Mouse (Mus musculus) layer of hippocampus, adult 18-20 months (tissue): Measurements from ENCODE around the gene Kcnj2. TPM values are rescaled to one million over a fixed set of nuclear protein-coding genes. Genes with fewer than 3 reads are reported as not detected.

Experiments used
- DNase-seq, 2 experiments: peaks; one replicate each; pipeline ENCODE4 v3.0.0; 2022; ENCODE audit warnings: low spot score in 2 of 2
- total RNA-seq, 2 experiments: library from RNA; stranded (reverse); gene quantifications; 2 replicates each; pipeline ENCODE4 v1.2.3; 2021

The Kcnj2 gene
- total RNA-seq, 2 experiments from 2014 or later = 8.3 to 9.5 TPM

- no peak for DNase-seq
Measured at GRCm38 (mm10) chr11:111088812-111089211, 22.8 kb downstream of the Kcnj2 start.

GRCm38 (mm10) chr11:111091117-111091516 lies 25.2 kb downstream of the Kcnj2 start:
- DNase-seq = no peak

GRCm38 (mm10) chr11:111092967-111093366 lies 27.0 kb downstream of the Kcnj2 start:
- no peak for DNase-seq

- no peak for DNase-seq
Measured at GRCm38 (mm10) chr11:111096612-111097011, 30.6 kb downstream of the Kcnj2 start.

GRCm38 (mm10) chr11:111100131-111100530 lies 34.2 kb downstream of the Kcnj2 start:
- DNase-seq = no peak

- DNase-seq = no peak
Measured at GRCm38 (mm10) chr11:111100651-111101050, 34.7 kb downstream of the Kcnj2 start.

GRCm38 (mm10) chr11:111101620-111102176 lies 35.7 kb downstream of the Kcnj2 start:
- no peak for DNase-seq

GRCm38 (mm10) chr11:111104422-111104821 lies 38.5 kb downstream of the Kcnj2 start:
- no peak for DNase-seq

GRCm38 (mm10) chr11:111108130-111108529 lies 42.2 kb downstream of the Kcnj2 start:
- DNase-seq = no peak

- no peak for DNase-seq
Measured at GRCm38 (mm10) chr11:111121514-111121913, 55.5 kb downstream of the Kcnj2 start.

- DNase-seq = no peak
Measured at GRCm38 (mm10) chr11:111123324-111123723, 57.4 kb downstream of the Kcnj2 start.

GRCm38 (mm10) chr11:111125963-111126362 lies 60.0 kb downstream of the Kcnj2 start:
- DNase-seq = no peak

Other genes with a start within 250 kb of the Kcnj2 start
- gene Kcnj16, start 98.1 kb upstream of the Kcnj2 start, total RNA-seq = 10 to 100 TPM; 18.9 to 22.0 TPM